8 mouse cellular contexts compared by ENCODE assay signal in genomic region chr11:115321906-115322693, GRCm38 (mm10). TPM values are rescaled to one million over a fixed set of nuclear protein-coding genes. Genes with fewer than 3 reads are reported as not detected.
DNase-seq lines count a peak whose midpoint lies in the region; ATAC-seq lines count a peak whose summit lies in the region.

Gene Ush1g (minus strand): TSS chr11:115322041.

- peaks cover 87% of the 10 kb centered on the region for H3K27me3 ChIP-seq in kidney, embryonic 16.5 days (ENCODE audit: insufficient read depth, low read length)

- H3K4me2 ChIP-seq in kidney, embryonic 16.5 days (replicated peaks; ENCODE audit: low read depth, low read length): no peak within 1 kb of the TSS

- peak; percentile 63 for ATAC-seq in granulocyte monocyte progenitor cell, adult 5-6 weeks (replicated peaks; ENCODE audit: poor library complexity, severe bottlenecking)
- 0 out of 2 replicates have a peak, but pooled peaks have one; percentile 36 for ATAC-seq in kidney, embryonic 16.5 days (ENCODE audit: low FRiP score, low TSS enrichment)

- DNase-seq in kidney, adult 18-20 months: peak; percentile 53
- DNase-seq in kidney, adult 11 months: no peak
- DNase-seq in MN1 (ENCODE audit: low spot score): peak; percentile 80
- peak; percentile 84 to 88 for DNase-seq in cerebellum, postnatal 10 days
- peak; percentile 43 to 61 for DNase-seq in lung, postnatal 4 days
- peak; percentile 41 to 82 for DNase-seq in spleen, postnatal 4 days (ENCODE audit: low spot score in 2 of 2)

- H3K4me3 ChIP-seq in kidney, embryonic 16.5 days (ENCODE audit: low read length): no peak within 1 kb of the TSS

- no peaks in the 10 kb centered on the region for H3K36me3 ChIP-seq in kidney, embryonic 16.5 days (ENCODE audit: insufficient read depth, low read length)

- 0 out of 2 replicates have a peak, but pooled peaks cover 7% of the 10 kb centered on the region for H3K4me1 ChIP-seq in kidney, embryonic 16.5 days (ENCODE audit: insufficient read depth, low read length)

- no peak within 1 kb of the TSS for H3K27ac ChIP-seq in kidney, embryonic 16.5 days (ENCODE audit: low read length)

- WGBS in kidney, embryonic 16.5 days: 2% methylated on average over 35 of the region's 35 CpGs

- H3K9ac ChIP-seq in kidney, embryonic 16.5 days (replicated peaks; ENCODE audit: low read length): no peak within 1 kb of the TSS

- no peaks in the 10 kb centered on the region for H3K9me3 ChIP-seq in kidney, embryonic 16.5 days (ENCODE audit: low read length)

RNA-seq across cellular contexts. Expression of gene Ush1g, which starts in this region (rescaled TPM):
- total RNA-seq in granulocyte monocyte progenitor cell, adult 5-6 weeks (2014; fragmentation: Nextera tagmentation): not detected in 2 replicates
- total RNA-seq in granulocyte monocyte progenitor cell, adult 5-6 weeks (2017): not detected in 2 replicates
- polyA plus RNA-seq in kidney, embryonic 16.5 days (2015; fragmentation: Nextera tagmentation; extraction: Ambion mirVana): 0.05 TPM in 1 of 2 replicates, not detected in the other

Comparison
In these comparisons a context has a peak if more than half of its experiments do, and no peak if none do; other contexts are left out.
1. Peak in ATAC-seq in granulocyte monocyte progenitor cell, adult 5-6 weeks; RNA of the gene not detected or under 1 TPM.
2. Peak in ATAC-seq in kidney, embryonic 16.5 days; RNA of the gene not detected or under 1 TPM.